Mouse (Mus musculus) testis, postnatal 14 days (tissue): Measurements from ENCODE around the gene Zfp871.

ENCODE experiments used
- DNase-seq: peaks from one replicate; pipeline ENCODE4 v3.0.0; 2021; ENCODE audit warnings: low spot score

Zfp871 gene

DNA sequence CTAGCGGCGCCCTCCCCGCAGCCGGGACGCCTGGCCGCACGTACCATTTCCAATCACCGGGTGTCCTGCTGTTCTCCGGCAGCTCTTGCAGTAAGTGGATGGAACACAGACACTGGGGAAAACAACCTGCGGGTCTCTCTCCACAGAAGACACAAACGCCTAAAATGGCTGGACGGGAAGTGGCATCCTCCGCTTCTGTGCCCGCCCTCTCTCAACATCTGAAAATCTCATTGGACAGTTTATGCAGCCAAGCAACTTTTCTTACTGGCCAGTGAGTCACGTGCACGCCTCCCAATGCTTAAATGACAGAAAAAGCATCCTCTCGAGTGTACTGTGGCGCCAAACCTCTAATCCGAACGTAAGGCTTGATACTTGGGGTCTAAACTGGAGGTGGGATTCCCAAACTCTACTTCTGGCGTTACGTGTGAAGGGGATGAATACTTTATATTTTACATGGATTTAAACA is at the start of gene Zfp871:
Zfp871 (minus strand) TSS at position 194 of the 466 bp plus-strand sequence.
- DNase-seq = peak; percentile 90

DNA sequence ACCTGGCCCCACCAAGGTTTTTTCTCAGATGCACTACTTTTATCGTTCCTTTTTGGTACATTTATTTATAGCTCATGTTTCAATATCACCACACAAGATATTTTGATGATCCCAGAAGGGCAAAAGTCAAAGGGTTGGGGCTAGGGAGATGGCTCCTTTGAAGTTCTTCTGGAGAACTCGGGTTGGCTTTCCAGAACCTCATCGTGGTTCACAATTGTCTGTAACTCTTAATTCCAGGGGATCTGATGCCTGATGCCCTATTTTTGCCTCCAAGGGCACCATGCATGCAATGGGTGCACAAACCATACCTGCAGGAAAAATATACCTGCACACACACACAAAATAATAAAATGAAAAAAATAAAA is 42.3 kb upstream of the Zfp871 start:
- DNase-seq = no peak

DNA sequence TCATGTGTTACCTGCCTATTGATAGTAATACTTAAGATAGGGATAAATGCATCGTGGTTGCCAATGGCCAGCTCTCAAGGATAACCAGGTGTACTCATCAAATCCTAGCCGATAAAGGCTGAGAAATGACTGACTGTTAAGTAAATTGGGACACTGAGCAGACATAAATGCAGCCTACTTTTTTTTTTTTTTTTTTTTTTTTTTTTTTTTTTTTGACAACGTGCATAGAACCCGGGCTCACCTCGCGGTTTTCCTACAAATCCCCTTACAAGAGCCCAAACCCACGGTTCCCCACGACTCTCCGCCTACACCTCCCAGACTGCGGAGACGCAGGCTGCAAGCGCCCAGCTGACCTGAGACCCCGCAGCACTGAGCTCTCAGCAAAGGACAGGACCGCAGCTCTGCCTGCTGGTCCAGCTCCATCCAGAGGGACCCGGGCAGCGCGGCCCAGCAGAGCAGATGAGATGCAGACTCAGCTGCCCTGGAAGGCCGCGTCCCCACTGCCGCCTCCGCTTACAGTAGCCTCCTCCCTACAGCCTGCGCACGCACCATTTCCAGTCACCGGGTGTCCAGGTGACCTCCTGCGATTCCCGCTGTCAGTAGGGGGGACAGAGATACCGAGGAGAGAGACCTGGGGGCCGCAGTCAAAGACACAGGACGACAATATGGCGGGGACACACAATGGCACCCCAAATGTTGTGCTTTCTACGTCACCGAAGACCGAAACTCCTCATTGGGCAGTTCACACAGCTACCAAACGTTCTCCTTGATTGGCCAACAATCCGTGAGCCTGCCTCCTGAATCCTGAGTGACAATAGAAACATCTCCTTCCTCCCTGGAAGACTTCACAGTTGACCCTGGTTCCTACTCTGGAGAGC is 41.7 kb upstream of the Zfp871 start, which contains the start of gene Zfp799:
Zfp799 (minus strand) TSS at position 722 of the 878 bp plus-strand sequence.
- peak; percentile 71 for DNase-seq

DNA sequence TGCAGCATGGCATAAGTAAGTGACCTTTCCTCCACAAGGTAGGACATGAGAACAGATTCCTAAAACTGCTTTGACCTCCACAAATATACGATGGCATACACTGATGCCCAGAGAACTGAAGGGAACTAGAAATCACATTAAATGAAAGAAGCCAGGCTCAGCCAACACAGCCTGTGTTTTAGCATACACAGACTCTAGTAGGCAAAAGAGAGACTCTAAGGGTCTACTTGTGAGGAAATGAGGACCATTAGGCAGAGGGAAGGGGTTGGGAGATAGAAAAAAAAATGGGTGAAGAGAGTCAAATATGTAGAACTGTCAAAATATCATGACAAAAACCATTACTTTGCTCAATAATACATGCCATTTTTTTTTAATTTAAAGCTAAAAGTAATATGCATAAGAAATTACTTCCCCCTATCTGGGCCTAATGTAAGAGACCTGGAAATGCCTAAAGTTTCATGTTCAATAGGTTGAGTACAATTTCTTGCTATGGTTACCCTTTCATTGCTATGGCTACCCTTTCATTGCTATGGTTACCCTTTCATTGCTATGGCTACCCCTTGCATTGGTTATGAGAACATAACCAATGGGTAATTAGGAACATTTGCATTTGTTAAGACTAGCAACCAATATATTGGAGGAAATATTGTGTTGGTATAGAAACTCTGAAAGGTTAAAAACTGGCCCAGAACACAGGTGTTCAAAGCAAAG is 28.1 kb upstream of the Zfp871 start:
- DNase-seq = no peak

DNA sequence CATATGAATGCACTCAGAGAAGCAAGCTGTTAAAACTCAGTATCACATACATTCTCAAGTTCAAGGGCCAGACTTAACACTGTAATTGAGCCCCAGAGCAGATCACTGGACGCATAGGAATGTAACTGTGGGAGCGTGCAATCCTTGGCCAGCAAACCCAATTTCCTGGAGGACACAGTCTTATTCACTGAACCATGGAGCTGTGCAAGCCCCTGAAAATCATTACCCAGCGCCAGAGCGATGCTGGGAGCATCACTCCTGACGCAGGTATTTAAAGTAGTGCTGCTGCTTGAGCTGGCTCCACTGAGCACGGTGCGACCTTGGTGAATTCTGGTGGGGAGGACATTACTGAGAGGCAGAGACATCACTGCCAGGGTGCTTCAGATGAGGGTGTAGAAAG is 26.0 kb upstream of the Zfp871 start:
- DNase-seq = no peak

DNA sequence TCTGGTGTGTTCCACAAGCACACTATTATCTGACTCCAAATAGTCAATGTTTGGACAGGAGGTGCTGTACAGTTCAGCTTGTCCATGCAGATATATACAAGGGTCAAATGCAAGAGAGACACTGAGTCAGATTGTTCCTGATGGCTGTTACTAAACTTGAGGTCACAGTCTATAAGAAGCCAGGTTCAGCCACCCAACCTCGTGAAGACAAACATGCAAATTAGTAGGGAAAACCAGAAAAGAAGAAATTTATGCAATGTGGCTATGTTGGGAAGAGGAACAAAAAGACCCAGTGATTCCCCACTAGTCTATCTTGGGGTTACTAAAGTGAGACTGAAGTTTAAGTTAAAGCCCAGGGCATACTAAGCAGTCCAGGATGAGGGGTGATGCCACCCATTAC is 22.6 kb upstream of the Zfp871 start:
- no peak for DNase-seq

DNA sequence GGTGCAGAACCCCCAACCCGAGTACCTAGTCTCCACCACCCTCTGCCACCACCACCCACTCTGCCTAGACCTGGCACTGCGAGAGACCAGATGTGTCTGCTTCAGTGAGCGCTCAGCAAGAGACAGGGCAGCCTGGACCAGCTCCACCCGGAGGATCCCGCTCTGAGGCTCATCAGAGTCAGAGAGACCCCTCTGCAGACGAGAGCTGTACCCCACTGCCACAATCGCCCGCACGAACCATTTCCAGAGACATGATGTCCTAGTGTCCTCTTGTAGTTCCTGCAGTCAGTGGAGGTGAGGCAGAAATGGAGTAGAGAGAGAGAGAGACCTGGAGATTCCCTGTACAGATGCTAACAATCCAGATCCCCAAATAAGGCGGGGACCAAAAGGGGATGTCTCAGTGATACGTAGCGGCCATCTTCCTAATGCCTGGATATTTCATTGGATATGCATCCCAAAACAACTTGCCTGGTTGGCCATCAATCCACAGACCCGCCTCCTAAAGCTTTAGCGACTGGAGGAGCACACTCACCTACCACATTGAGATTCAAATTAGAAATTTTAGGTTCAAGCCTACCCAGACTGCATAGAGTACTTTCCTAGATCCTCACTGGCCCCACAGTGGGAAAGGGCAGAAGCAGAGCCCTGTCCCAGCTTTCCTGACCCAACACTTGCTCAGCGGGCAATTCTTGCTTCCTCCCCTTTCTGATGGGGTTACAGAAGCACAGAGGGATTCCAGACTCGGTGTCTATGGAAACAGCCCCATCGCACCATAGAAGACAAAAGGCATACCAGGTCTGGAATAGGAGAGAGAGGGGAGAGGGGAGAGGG is 21.7 kb upstream of the Zfp871 start, which contains the start of gene Zfp811:
Zfp811 (minus strand) TSS at position 388 of the 831 bp plus-strand sequence.
- peak; percentile 30 for DNase-seq

DNA sequence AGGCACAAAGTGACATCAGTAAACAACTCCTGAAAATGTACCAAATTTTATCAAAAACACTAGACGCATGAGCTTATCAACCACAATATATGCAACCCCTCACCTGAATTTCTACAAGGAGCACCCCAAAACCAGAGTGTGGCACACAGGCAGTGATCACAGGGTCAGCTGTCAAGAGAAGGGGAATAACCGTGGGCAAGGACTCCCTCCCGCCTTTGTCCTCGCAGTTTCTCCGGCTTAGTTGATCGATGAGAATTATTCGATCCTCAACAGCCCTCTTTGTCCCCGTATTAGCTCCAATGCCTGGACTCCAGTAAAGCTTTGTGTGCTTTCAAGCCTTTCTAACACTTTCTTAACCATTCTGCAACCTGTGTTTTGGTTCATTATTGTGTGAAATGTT is 20.8 kb upstream of the Zfp871 start:
- DNase-seq = no peak

DNA sequence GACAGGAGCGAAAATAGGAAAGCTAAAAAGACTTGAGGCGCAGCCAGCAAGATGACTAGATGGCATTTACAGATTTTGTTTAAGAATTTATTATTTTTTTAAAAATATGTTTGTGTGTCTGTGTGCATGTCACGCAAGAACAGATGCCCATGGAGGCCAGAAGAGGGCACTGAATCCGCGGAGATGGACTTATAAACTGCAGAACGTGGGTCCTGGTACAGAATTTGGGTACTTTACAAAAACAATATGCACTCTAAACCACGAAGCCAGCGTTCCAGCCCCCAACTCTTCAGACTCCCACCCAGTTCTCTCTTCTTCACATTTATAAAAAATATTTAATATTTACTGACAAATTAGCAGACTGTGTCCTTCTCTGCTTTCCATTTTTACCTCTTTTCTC is 1.2 kb upstream of the Zfp871 start:
- no peak for DNase-seq

DNA sequence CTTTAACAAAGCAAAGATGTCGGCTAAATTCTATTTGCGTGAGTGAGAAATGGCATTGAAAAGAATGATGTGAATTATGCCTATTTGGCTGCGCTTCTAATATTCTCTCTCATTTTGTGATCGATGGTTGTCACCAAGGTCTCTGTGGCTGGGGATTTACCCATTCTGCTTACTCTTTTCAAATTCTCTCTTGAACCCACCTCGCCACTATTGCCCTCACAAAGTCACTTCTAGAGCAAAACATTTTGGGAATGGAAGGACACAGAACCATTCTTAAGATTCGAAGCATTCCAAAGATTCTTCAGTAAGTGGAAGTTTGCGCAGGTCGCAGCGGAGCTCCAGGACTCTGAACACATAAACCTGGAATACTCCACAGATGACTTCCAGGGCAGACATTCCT is 489 bp upstream of the Zfp871 start:
- DNase-seq = no peak

DNA sequence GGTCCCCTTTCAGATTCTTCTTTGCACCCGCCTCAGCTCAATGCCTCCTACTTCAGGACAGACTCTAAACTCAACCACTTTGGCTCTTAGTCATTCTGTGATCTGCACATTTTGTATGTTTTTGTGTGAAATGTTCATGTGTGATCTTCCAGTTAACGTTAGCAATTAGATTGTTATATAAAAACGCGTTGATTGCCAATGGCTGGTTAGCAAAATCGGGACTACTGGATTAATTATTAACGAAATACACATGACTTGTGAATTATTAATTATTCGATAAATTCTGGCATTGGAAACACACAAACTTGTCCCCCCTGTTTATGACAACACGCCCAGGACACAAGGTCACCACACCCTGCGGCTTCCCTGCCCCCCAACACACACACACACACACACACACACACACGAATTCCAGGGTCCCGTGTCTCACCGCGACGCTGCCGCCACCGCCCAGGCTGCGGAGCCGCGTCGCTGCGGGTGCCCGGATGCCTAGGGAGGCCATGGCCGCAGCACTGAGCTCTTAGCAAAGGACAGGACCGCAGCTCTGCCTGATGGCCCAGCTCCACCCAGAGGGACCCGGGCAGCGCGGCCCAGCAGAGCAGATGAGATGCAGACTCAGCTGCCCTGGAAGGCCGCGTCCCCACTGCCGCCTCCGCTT is 522 bp downstream of the Zfp871 start:
- DNase-seq = peak; percentile 70

DNA sequence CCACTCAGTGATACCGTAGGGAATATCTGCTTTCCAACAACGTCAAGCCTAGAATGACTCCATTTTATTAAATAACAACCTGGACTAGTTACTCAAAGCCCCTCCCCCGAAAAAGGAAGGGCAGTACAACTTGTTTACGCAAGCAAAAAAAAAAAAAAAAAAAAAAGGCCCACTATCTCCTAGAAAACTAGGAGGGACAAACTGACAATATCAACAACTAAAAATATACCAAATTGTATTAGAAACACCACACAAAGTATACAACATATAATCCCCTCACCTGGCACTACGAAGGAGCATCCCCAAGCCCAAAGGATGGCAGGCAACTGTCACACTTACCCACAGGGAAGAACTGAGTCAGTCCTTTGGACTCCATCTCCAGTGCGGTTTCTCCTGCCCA is 1.1 kb downstream of the Zfp871 start:
- DNase-seq = no peak

DNA sequence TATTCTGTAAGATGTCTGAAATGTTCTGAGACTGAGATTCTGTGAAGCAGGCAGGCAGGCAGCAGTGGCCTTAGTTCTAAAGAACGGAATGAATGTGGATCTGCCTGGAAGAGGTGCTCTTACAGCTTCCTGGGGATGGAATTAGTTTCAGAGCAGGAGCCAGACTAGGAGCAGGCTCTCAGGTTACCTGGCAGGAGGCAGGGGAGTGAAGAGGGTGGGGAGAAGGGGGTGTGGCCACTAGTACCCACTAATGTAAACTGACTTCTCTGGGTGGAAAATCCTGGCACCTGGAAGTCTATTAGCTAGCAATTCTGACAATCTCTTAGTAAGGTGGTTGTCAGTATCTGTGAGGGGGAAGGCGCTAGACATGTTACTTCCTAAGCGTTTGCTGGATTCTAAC is 2.4 kb downstream of the Zfp871 start:
- no peak for DNase-seq

DNA sequence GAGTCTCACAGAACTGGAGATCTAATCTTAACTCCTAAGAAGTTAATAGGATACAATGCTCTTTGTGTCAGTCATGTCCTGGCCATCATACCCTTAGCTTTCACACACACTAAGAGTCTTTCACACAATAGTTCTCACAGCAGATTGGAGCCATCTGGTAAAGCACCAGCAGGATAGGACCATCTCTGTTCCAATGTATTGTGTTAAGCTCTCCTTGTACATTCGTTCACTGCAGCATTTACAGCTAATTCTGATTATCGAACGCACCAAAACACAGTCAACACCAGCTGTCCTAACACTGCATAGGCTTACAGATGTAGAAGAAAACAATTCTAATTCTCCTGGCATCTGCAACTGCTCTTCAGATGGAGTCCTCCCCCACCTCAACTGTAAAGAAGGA is 10.5 kb downstream of the Zfp871 start:
- DNase-seq = no peak

DNA sequence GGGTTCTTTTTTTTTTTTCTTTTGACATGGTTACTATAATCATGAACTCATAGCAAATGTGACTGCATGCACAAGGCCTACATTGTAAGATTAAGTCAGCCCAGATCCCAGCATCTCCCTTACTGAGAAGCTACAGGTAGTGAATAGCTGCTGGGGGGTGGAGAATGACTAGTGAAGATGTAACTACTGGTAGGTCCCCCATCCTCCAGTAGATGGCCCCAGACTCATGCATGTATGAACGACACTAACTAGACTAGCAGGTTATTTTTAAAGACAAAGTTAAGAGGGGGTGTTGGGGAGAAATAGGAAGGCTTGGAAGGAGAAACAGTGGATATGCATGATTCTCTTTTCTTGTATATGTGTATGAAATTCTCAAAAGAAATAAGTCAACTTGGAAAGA is 16.9 kb downstream of the Zfp871 start:
- DNase-seq = no peak

DNA sequence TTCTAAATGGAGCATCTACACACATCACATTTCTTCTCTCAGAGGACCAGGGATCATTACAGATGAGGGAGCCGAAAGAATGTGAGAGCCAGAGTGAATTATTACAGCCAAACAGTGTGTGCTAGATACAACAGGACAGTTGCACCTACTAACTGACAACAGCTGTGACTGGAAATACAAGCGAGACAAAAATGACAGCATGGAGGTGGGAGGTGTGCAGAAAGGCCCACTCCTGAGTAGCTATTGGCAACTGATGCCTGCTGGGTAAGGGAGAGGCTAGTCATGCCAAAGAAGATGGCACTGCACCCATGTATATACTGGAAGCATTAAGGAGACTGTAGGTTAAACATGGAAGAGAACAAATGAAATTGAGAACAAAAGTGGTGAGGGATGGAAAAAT is 21.7 kb downstream of the Zfp871 start:
- no peak for DNase-seq

DNA sequence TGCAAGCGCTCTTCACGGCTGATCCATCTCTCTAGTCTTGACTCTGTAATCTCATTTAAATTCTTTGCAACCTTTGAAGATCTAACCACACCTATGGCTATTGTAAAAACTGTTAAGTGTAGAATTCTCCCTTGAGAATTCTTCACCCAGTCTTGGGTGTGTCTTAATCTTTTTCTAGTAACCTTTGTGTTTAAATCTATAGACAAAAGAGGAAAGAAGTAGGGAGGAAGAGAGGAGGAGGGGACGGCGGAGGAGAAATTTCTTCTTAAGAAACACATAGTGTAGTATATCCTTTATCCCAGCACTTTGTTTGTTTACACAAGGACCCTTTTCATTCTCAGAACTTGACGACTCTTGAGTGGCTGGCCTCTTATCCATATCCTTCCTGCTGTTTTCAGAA is 30.8 kb downstream of the Zfp871 start:
- no peak for DNase-seq

DNA sequence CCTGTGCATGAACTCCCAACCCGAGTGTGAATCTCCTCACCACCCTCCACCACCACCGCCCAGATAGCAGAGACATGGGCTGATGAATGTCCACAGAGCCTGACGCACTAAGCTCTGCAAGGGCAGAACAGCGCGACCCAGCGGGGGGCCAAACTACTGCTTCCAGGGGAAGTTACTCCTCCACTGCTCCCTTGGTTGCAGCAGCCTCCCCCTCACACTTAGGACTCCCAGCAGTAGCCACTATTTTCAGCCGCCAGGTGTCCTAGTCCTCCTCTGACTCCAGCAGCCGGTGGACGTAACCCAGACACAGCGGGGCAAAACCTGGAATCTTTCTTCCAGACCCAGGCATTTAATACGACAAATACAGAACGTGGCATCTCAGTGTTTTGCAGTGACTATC is 34.5 kb downstream of the Zfp871 start:
- peak; percentile 6 for DNase-seq

DNA sequence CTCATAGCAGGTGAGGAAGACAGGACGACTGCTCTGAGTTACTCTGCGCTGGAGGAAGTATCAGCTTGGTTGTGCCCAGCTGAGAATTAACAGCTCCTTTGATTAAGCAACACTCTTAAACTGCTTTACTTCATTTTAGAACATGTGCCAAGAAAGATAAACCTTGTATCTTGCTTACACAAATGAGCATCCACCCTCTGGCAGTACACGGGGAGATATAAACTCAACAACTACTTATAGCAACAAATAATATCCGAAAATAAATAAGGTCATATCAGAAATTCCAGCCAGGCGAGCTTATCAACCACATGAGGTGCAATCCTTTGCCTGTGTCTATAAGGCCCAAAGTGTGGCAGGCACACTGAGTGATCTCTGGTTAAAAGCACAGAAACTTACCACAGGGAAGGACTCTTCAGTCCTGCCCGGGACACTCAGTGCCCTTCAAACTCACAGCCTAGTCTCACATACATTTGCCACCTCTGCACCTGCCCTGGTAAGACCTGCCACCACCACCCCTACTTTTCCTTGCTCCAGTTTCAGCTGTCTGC is 35.2 kb downstream of the Zfp871 start:
- no peak for DNase-seq

DNA sequence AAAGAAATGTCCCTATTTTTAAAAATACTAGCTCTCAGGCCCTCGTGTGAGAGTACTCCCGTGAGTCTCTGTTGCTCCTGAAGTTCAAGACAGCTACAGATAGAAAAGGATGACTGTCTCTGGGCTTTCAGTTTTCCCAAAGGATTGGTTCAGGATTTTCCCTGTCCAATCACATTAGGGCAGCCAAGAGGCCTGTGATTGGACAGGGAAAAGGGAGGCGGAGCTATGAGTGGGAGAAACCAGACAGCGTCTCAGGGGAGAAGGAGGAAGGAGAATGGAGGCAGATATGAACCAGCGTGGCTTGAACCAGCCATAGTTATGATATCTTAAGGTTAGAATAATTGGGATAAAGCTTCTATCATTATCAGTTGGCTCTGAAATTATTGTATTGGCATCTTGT is 37.5 kb downstream of the Zfp871 start:
- peak; percentile 8 for DNase-seq

DNA sequence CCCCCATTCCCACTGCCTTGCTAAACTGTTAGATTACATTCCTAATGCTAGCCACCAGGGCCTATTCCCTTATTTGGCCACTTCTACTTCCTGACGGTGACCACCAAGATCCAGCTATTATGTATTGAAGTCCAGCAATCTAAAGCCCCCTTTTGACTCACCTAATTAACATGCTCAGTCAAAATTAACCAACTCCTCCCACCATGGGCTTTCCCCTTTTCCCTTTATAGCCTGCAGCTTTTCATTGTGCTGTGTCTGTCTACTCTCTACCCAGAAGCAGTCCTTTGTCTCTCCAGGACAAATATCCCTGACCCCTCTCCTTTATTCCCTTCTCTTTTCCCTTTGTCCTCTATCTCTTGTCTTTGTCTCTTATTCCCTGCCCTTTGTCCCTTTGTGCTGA is 47.0 kb downstream of the Zfp871 start:
- DNase-seq = no peak

DNA sequence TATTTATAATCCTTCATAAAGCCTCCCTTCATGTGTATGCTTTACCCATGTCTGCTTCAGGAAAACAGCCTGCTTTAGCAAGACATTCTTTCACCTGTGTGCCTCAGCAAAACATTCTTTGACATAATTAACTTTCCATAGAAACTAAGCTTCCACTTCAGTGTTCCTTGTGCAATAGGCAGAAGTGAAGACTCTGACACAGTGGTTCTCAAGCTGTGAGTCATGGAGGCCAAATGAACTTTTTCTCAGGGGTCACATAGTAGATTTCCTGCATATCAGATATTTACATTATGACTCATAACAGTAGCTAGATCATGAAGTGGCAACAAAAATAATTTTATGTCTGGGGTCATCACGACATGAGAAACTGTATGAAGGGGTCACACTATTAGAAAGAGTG is 49.7 kb downstream of the Zfp871 start:
- DNase-seq = no peak
